Mouse (Mus musculus) midbrain, embryonic 14.5 days (tissue): ENCODE measurements around the gene Med16. TPM values are rescaled to one million over a fixed set of nuclear protein-coding genes. Genes with fewer than 3 reads are reported as not detected.

Experiments used
- ATAC-seq: fragments of 200-750 bp; cut with Nextera tagmentation; 2 replicates; pipeline ENCODE4 v1.8.0; 2017; ENCODE audit warnings: moderate number of reproducible peaks, moderate library complexity; ENCODE audit not compliant: low FRiP score, low TSS enrichment
- DNase-seq: peaks from one replicate; pipeline ENCODE4 v3.0.0-alpha.2; 2015
- H3K27ac ChIP-seq: fragments of 300-500 bp; sonication (generic); replicated peaks from 2 replicates; pipeline ENCODE4 v1.5.1; 2014; ENCODE audit warnings: mild to moderate bottlenecking, low read depth, low read length, moderate library complexity
- H3K27me3 ChIP-seq: fragments of 300-500 bp; sonication (generic); 2 replicates; pipeline ENCODE4 v1.6.1; 2014; ENCODE audit warnings: low read length, control low read depth, mixed read lengths; ENCODE audit not compliant: control insufficient read depth, insufficient read depth
- H3K36me3 ChIP-seq: fragments of 300-500 bp; sonication (generic); 2 replicates; pipeline ENCODE4 v1.6.1; 2014; ENCODE audit warnings: low read length, control low read depth; ENCODE audit not compliant: control insufficient read depth, insufficient read depth
- H3K4me1 ChIP-seq: fragments of 300-500 bp; sonication (generic); 2 replicates; pipeline ENCODE4 v1.6.1; 2014; ENCODE audit warnings: mild to moderate bottlenecking, antibody characterized with exemption, low read length, control low read depth; ENCODE audit not compliant: control insufficient read depth, insufficient read depth
- H3K4me2 ChIP-seq: fragments of 300-500 bp; sonication (generic); 2 replicates; pipeline ENCODE4 v1.6.1; 2014; ENCODE audit warnings: mild to moderate bottlenecking, low read length, moderate library complexity
- H3K4me3 ChIP-seq: fragments of 300-500 bp; sonication (generic); replicated peaks from 2 replicates; pipeline ENCODE4 v1.5.1; 2014; ENCODE audit warnings: low read depth, low read length
- H3K9ac ChIP-seq: fragments of 300-500 bp; sonication (generic); replicated peaks from 2 replicates; pipeline ENCODE4 v1.6.1; 2014; ENCODE audit warnings: mild to moderate bottlenecking, low read length, moderate library complexity
- H3K9me3 ChIP-seq: fragments of 300-500 bp; sonication (generic); 2 replicates; pipeline ENCODE4 v1.6.1; 2016; ENCODE audit warnings: low read length, control low read depth, mixed read lengths; ENCODE audit not compliant: control insufficient read depth
- WGBS: fragments of 180-500 bp; shearing (Covaris S2); extraction: QIAGEN DNeasy Blood & Tissue Kit; methylation state at CpG from one replicate; pipeline ENCODE4 v1.1.7; 2014; 5-methylcytosine and 5-hydroxymethylcytosine counted together
- polyA plus RNA-seq: library from polyadenylated mRNA; unstranded; fragments of >200 nt; fragmentation: Nextera tagmentation; extraction: Ambion mirVana; gene quantifications from 2 replicates; pipeline ENCODE4 v1.2.1, GENCODE M21; 2014

Med16 gene
- polyA plus RNA-seq, 1 experiment from 2014 or later: 57.2 TPM

DNA sequence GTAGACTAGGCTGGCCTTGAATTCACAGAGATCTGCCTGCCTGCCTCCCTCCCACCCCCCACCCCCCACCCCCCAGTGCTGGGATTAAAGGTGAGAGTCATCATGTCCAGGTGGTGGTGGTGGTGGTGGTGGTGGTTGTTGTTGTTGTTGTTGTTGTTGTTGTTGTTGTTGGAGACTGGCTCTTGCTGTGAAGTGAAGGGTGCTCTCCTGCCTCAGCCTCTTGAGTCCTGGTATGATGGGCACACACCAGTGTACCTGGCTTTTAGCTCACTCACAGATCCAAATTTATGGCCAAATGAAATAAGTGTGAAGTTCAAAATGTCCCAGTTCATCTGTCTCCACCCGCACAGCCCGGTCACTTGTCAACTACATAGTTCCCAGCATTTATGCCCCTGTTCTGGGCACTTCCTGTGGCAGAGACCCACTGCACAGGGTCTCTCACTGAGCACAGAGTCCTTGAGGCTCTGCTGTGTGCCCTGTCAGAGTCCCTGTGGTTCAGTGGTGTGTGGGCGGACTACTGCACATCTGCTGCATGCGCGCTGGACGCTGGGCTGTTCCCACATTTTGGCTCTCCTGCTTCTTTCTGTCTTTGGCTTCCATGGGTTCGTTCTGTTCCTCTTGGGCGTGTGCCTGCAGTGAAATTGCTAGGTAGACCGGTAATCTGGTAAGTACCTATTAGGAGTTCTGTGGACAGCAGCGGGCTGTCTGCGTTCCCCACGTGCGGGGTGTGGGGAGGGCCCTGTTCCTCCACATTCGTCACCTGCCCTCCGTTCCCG, 26.3 kb upstream of the Med16 start:
- Histone ChIP-seq H3K4me3 (no peak overlapping the region), H3K27ac (no peak overlapping the region), H3K27me3 (no peaks in the 10 kb centered on the region), H3K4me1 (0 out of 2 replicates have a peak, but pooled peaks cover 8% of the 10 kb centered on the region), H3K36me3 (peaks cover 34% of the 10 kb centered on the region), H3K9me3 (no peaks in the 10 kb centered on the region), H3K9ac (no peak overlapping the region), H3K4me2 (no peak overlapping the region)
- 95% methylated on average over 16 of the region's 16 CpGs for WGBS
- DNase-seq: no peak
- ATAC-seq: no peak

DNA sequence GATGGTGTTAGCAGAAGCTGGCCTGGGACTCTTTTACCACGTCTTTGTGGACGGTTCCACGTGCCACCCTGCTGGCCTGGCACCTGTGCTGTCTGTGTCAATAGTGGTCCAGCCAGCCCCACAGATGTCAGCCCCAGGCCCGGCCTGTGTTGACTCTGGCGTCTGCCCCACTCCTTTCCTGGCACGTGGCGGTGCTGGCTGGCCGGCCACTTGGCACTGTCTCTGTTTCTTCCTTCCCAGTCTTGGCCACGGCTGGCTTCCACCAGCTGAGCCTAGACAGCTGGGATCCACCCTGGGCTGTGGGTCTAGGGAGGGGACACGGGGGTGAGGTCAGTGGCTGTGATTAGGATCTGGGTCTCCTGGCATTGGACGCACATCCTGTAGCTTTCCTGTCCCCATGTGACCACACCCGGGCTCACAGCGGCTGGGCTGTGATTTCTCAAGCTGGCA, 25.6 kb upstream of the Med16 start:
- no peaks in the 10 kb centered on the region for H3K9me3 ChIP-seq
- WGBS: 57% methylated on average over 13 of the region's 13 CpGs
- peaks cover 10% of the 10 kb centered on the region for H3K4me1 ChIP-seq
- no peak overlapping the region for H3K4me2 ChIP-seq
- ATAC-seq (no peak), DNase-seq (peak; percentile 57)
- H3K9ac ChIP-seq: no peak overlapping the region; the same call in 1 of the 2 replicates
- H3K4me3 ChIP-seq: no peak overlapping the region
- H3K27ac ChIP-seq: peak overlapping the region; percentile 26; the same call in 1 of the 2 replicates
- H3K36me3 ChIP-seq: peaks cover 34% of the 10 kb centered on the region
- H3K27me3 ChIP-seq: no peaks in the 10 kb centered on the region

DNA sequence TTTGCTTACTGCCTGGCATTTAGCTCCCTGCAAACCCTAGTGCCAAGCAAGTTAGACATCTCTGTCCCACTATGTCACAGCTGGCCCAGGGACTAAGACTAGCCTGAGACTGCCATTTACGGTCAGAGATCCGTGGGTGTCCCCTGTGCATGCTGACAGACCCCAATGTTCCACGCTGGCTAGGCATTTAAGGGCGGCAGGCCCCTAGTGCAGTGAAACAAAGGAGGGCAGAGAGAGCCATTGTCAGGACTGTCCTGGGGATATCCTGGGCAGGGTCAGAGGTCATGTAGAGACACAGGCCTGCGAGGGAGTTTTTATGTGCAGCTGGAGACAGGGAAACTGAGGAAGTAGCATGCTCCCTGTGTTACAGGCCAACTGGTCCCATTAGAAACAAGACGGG, 25.1 kb upstream of the Med16 start:
- Histone ChIP-seq H3K9ac (no peak overlapping the region; the same call in 1 of the 2 replicates), H3K9me3 (no peaks in the 10 kb centered on the region), H3K27ac (0 out of 2 replicates have a peak overlapping the region, but pooled peaks have one; percentile 16), H3K4me3 (no peak overlapping the region), H3K4me2 (no peak overlapping the region), H3K27me3 (no peaks in the 10 kb centered on the region), H3K36me3 (peaks cover 34% of the 10 kb centered on the region), H3K4me1 (peaks cover 14% of the 10 kb centered on the region)
- no peak for ATAC-seq
- DNase-seq: no peak
- 28% methylated on average over 6 of the region's 6 CpGs for WGBS

DNA sequence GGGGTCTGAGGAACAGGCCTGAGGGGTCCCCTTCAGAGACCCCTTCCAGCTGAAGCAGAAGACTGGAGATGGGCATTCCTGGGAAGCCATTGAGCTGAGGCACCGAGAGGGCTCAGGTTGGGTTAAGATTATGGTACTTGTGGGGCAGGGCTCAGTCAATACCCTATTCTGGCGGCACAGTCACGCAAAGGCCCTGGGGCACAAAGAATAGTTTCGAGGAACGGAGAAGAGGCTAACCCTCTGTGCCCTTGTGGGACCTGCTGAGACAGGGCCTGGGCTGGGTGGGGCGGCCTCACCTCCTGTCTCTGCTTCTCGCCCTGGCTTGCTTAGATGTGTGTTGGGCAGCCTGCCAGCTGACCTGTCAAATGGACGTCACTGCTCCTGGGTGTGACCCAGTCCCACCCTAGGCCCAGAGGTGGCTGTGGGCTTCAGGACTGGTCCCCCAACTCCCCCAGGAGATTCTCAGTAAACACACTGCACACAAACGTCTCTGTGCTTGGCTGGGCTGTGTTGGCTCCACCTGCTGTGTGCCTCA, 24.5 kb upstream of the Med16 start:
- peaks cover 15% of the 10 kb centered on the region for H3K4me1 ChIP-seq
- H3K4me3 ChIP-seq: no peak overlapping the region
- H3K27me3 ChIP-seq: no peaks in the 10 kb centered on the region
- DNase-seq (no peak), ATAC-seq (no peak)
- WGBS: 81% methylated on average over 9 of the region's 9 CpGs
- peaks cover 34% of the 10 kb centered on the region for H3K36me3 ChIP-seq
- H3K4me2 ChIP-seq: no peak overlapping the region
- peak overlapping the region; percentile 16 for H3K27ac ChIP-seq
- no peaks in the 10 kb centered on the region for H3K9me3 ChIP-seq
- no peak overlapping the region; the same call in 1 of the 2 replicates for H3K9ac ChIP-seq

DNA sequence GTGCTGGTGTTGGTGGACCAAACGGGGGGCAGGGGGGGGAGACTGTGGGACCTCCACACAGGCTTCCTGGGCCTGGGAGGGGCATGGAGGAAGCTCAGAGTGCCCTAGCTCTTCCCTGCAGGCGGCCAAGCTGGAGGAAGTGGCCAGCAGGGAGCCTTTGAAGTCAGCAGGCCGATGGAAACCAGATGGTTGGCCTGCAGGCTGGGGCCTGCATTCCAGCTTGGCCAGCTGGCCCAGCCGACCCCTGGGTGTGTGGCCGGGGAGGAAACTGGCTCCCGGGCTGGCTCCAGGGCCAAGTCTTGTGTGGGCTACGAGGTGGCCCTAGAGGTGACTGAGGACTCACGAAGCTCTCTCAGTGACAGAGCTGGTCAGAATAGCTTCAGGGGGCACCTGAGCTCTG, 24.0 kb upstream of the Med16 start:
- H3K4me2 ChIP-seq: no peak overlapping the region
- H3K27ac ChIP-seq: peak overlapping the region; percentile 41
- DNase-seq (no peak), ATAC-seq (no peak)
- H3K9ac ChIP-seq: peak overlapping the region; percentile 16; the same call in 1 of the 2 replicates
- H3K4me3 ChIP-seq: no peak overlapping the region
- H3K4me1 ChIP-seq: peaks cover 15% of the 10 kb centered on the region
- H3K27me3 ChIP-seq: no peaks in the 10 kb centered on the region
- 21% methylated on average over 8 of the region's 8 CpGs for WGBS
- peaks cover 34% of the 10 kb centered on the region for H3K36me3 ChIP-seq
- H3K9me3 ChIP-seq: no peaks in the 10 kb centered on the region

DNA sequence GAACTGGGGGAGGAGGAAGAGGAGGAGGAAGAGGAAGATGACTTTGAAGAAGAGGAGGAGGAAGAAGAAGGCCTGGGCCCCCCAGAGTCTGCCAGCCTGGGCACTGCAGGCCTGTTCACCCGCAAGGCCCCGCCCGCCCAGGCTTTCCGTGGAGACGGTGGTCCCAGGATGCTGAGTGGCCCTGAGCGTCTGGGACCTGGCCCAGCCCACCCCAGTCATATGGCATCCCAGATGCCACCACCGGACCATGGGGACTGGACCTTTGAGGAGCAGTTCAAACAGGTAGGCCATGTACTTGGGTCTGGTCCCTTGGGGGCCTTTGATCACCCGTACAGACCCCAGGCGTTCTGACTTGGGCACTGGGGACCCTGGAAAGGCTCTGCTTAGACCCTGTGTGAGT, 23.1 kb upstream of the Med16 start:
- Histone ChIP-seq H3K9ac (no peak overlapping the region), H3K9me3 (no peaks in the 10 kb centered on the region), H3K27me3 (no peaks in the 10 kb centered on the region), H3K4me2 (no peak overlapping the region), H3K27ac (no peak overlapping the region), H3K4me1 (peaks cover 11% of the 10 kb centered on the region), H3K4me3 (no peak overlapping the region), H3K36me3 (peaks cover 32% of the 10 kb centered on the region)
- 93% methylated on average over 9 of the region's 9 CpGs for WGBS
- ATAC-seq (no peak), DNase-seq (no peak)

DNA sequence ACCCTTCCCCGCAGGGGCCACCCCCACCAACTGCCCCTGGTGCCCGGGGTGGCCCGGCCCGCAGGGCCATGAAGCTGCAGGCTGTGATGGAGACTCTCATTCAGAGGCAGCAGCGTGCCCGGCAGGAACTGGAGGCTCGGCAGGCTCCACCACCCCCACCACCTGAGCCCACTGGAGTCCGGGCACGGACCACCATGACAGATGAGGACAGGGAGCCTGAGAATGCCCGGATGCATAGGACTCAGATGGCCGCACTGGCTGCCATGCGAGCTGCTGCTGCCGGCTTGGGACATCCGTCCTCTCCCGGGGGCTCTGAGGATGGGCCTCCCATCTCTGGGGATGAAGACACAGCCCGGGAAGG, 22.1 kb upstream of the Med16 start:
- Histone ChIP-seq H3K9ac (no peak overlapping the region), H3K27ac (no peak overlapping the region), H3K27me3 (no peaks in the 10 kb centered on the region), H3K36me3 (peaks cover 32% of the 10 kb centered on the region), H3K4me3 (no peak overlapping the region), H3K4me2 (no peak overlapping the region), H3K4me1 (peaks cover 17% of the 10 kb centered on the region), H3K9me3 (no peaks in the 10 kb centered on the region)
- DNase-seq: no peak
- no peak for ATAC-seq
- WGBS: 76% methylated on average over 16 of the region's 16 CpGs

DNA sequence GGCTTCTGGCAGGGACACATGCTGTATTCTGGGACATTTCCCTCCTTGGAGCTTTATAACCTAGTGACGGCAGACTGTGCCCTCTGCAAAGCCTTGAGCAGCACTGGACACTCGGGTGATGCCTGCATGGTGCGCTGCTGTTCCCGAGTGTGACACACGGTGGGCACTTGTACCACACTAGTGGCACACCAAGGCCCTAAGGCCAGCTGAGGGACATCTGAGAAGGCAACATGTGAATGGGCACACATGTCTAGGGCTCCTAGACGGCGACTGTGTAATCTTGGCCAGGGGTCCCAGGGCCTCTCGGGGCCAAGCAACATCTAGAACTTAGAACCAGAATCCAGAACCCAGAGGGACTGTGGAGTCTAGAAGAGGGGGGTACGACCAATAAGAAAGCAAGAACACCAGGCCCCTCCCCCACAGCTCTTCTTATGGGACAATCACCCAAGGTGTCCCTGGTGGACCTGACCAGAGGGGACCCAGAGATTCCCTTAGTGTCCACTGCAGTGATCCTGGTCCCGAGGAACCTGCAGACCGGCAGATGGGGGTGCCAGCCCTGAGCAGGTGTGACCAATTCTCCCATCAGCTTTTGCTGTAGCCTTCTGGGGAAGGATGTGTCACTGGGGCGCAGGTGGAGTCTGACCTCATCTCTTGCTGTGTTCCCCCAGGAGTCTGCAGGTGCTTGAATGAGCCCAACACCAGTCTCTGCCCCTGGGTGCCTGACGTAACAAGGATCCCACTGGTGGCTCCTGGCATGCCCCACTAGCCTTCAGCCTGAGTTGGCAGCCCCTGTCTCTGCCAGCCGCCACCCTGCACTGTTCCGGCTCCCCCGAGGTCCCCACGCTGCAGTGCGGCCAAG, 21.5 kb upstream of the Med16 start:
- WGBS: 87% methylated on average over 18 of the region's 18 CpGs
- peaks cover 32% of the 10 kb centered on the region for H3K36me3 ChIP-seq
- H3K9me3 ChIP-seq: no peaks in the 10 kb centered on the region
- ATAC-seq: no peak
- H3K27me3 ChIP-seq: no peaks in the 10 kb centered on the region
- H3K4me3 ChIP-seq: no peak overlapping the region
- H3K4me1 ChIP-seq: peaks cover 18% of the 10 kb centered on the region
- DNase-seq: no peak
- H3K27ac ChIP-seq: no peak overlapping the region
- H3K4me2 ChIP-seq: 0 out of 2 replicates have a peak overlapping the region, but pooled peaks have one; percentile 88
- no peak overlapping the region for H3K9ac ChIP-seq
